In genomic region chrY:897393-898227, GRCm38 (mm10) we compare ENCODE assay signal across 8 mouse cellular contexts. TPM values are rescaled to one million over a fixed set of nuclear protein-coding genes. Genes with fewer than 3 reads are reported as not detected.
A peak's percentile ranks its signal among the peaks of the same experiment; 100 is the strongest.
DNase-seq lines count a peak whose midpoint lies in the region; ATAC-seq lines count a peak whose summit lies in the region.

Gene Kdm5d (plus strand): TSS chrY:897788.

- peak; percentile 48 for DNase-seq in urinary bladder, postnatal 14 days (ENCODE audit: low spot score)
- DNase-seq in urinary bladder, adult 2 months (ENCODE audit: low spot score), result no peak
- DNase-seq in embryonic facial prominence, embryonic 14.5 days (ENCODE audit: low spot score), result peak; percentile 72
- DNase-seq in kidney, postnatal 14 days, result peak; percentile 67
- DNase-seq in right cerebral cortex, postnatal 4 days, result peak; percentile 49
- no peak for DNase-seq in adipocyte (ENCODE audit: low spot score)

- peak within 1 kb of the TSS; percentile 28 for H3K4me2 ChIP-seq in embryonic facial prominence, embryonic 14.5 days (ENCODE audit: low read depth, low read length)
- peak within 1 kb of the TSS; percentile 58 for H3K4me2 ChIP-seq in heart, embryonic 13.5 days

- no peak within 1 kb of the TSS for H3K27ac ChIP-seq in embryonic facial prominence, embryonic 14.5 days (replicated peaks; ENCODE audit: low read depth, low read length)
- no peak within 1 kb of the TSS for H3K27ac ChIP-seq in heart, embryonic 13.5 days (replicated peaks)

- 2% methylated on average over 26 of the region's 34 CpGs for WGBS in embryonic facial prominence, embryonic 14.5 days
- WGBS in heart, embryonic 13.5 days, result 1% methylated on average over 33 of the region's 34 CpGs

- ATAC-seq in embryonic facial prominence, embryonic 14.5 days (ENCODE audit: low read depth), result no peak
- ATAC-seq in heart, embryonic 13.5 days (ENCODE audit: extremely low read depth, insufficient number of reproducible peaks, low FRiP score, low TSS enrichment), result no peak
- peak; percentile 88 for ATAC-seq in megakaryocyte progenitor cell, adult 5-6 weeks (replicated peaks; ENCODE audit: poor library complexity)

- no peaks in the 10 kb centered on the region for H3K4me1 ChIP-seq in embryonic facial prominence, embryonic 14.5 days (ENCODE audit: control insufficient read depth, insufficient read depth, low read length)
- no peaks in the 10 kb centered on the region for H3K4me1 ChIP-seq in heart, embryonic 13.5 days

- no peaks in the 10 kb centered on the region for H3K36me3 ChIP-seq in embryonic facial prominence, embryonic 14.5 days (ENCODE audit: control insufficient read depth, insufficient read depth, low read length)
- no peaks in the 10 kb centered on the region for H3K36me3 ChIP-seq in heart, embryonic 13.5 days

- H3K9ac ChIP-seq in embryonic facial prominence, embryonic 14.5 days (ENCODE audit: low read depth, low read length), result peak within 1 kb of the TSS; percentile 57
- peak within 1 kb of the TSS; percentile 74 for H3K9ac ChIP-seq in heart, embryonic 13.5 days

- H3K4me3 ChIP-seq in embryonic facial prominence, embryonic 14.5 days (ENCODE audit: low read depth, low read length), result peak within 1 kb of the TSS; percentile 41
- H3K4me3 ChIP-seq in heart, embryonic 13.5 days, result peak within 1 kb of the TSS; percentile 52

- no peaks in the 10 kb centered on the region for H3K27me3 ChIP-seq in embryonic facial prominence, embryonic 14.5 days (replicated peaks; ENCODE audit: control insufficient read depth, insufficient read depth, low read length)
- H3K27me3 ChIP-seq in heart, embryonic 13.5 days (replicated peaks), result no peaks in the 10 kb centered on the region

- H3K9me3 ChIP-seq in embryonic facial prominence, embryonic 14.5 days (ENCODE audit: control insufficient read depth, low read length), result no peaks in the 10 kb centered on the region
- H3K9me3 ChIP-seq in heart, embryonic 13.5 days, result no peaks in the 10 kb centered on the region

RNA-seq across cellular contexts. Expression of gene Kdm5d, which starts in this region (rescaled TPM):
- 6.9 and 9.3 TPM in 2 replicates for polyA plus RNA-seq in urinary bladder, adult 2 months (2012; rRNA removed)
- 18.6 and 21.2 TPM in 2 replicates for polyA plus RNA-seq in embryonic facial prominence, embryonic 14.5 days (2014; fragmentation: Nextera tagmentation; extraction: Ambion mirVana)
- 5.2 and 5.8 TPM in 2 replicates for polyA plus RNA-seq in heart, embryonic 13.5 days (2015; fragmentation: Nextera tagmentation; extraction: Ambion mirVana)
- 10.8 and 16.9 TPM in 2 replicates for total RNA-seq in megakaryocyte progenitor cell, adult 5-6 weeks (2015)
- 18.2 and 22.8 TPM in 2 replicates for total RNA-seq in megakaryocyte progenitor cell, adult 5-6 weeks (2017)

Comparison
In these comparisons a context has a peak if more than half of its experiments do, and no peak if none do; other contexts are left out.
1. DNase-seq: peak in urinary bladder, postnatal 14 days (single experiment), embryonic facial prominence, embryonic 14.5 days (single experiment), kidney, postnatal 14 days (single experiment) and right cerebral cortex, postnatal 4 days (single experiment); none in urinary bladder, adult 2 months (single experiment) and adipocyte (single experiment).